Mouse (Mus musculus) gastrocnemius, postnatal 25 days (tissue): Measurements from ENCODE around the gene Eogt. TPM values are rescaled to one million over a fixed set of nuclear protein-coding genes. Genes with fewer than 3 reads are reported as not detected.

Experiments used
- DNase-seq: peaks from one replicate; pipeline ENCODE4 v3.0.0; 2022
- long read RNA-seq, 2 experiments: library from polyadenylated mRNA; stranded (forward); transcript quantifications; one replicate each; pipeline ENCODE4 v2.0.0; 2021
- total RNA-seq, 2 experiments: library from RNA; stranded (reverse); gene quantifications; 1 replicate in 1 of 2; 2 replicates in 1 of 2; pipeline ENCODE4 v1.2.3; 2021

Eogt gene
- total RNA-seq = 1 to 10 TPM; 4.1 to 6.0 TPM
- long read RNA-seq, experiment 1, full-length matches to known transcripts = 1 of 3 reads
- long read RNA-seq, experiment 1, partial matches to known transcripts = 1 of 3 reads
- long read RNA-seq, experiment 1, other reads (novel, unspliced or antisense) = 1 of 3 reads
- long read RNA-seq, experiment 2, partial matches to known transcripts = 0 of 1 reads
- long read RNA-seq, experiment 2, other reads (novel, unspliced or antisense) = 1 of 1 reads

DNA sequence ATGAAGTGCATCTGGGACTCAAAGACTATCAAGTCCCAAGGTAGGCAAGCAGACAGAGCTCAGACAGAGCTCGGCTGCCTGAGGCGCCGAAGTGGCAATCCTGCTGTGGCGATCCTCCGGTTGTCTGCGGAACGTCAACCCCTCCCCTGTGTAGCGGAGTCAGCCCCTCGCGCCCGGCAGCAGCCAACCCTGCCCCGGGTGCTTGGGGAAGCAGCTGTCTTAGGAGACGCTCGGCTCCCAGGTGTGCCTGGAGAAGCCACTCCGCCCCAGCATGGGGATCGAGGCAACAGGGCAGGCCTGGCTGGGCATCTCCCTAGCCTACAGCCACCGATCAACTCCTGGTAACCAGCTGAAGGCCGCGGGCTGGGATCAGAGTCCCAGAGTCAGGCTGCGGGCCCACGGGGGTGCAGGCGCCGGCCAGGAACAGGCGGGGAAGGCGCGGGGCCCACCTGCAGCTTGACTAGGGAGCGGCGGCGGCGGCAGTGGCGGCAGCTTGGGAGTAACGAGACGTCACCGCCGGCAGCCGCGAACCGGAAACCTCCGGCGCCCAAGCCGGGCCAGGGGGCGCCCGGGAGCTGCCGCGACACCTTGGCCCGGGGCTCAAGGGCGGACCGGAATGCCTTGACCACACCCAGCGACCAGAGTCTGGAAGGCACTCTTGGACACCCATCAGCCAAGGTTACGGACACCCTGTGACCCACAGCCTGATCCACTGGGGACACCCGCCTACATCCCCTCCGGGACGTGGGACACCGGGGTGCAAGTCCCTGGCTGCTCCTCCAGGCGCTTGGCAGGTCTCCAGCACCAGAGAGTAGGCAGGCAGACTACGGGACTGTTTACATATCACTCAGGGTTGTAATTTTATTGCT lies at the start of gene Eogt:
TSS of gene Eogt (minus strand) at position 800 of the 869 bp plus-strand sequence.
- peak; percentile 84 for DNase-seq

DNA sequence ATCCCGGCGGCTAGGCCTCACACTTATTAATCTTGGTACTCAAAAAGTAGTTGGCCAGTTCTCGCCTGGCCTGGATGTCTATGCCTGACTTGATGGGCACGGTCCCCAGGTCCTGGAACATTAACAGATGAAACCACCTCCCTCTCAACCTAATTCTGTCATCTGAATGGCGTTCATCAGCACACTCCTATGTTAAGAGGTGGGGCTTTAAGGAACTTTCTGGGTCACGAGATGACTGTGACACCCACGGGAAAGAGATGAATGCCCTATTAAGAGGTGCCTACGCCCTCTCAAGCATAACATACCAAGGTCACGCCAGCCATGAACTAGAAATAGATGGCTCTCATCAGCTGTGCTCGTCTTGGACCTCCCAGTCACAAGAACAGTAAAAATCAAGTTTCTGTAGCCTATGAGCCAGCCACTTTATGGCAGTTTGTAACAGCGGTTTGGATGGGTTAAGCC lies 30.4 kb upstream of the Eogt start:
- DNase-seq = no peak

DNA sequence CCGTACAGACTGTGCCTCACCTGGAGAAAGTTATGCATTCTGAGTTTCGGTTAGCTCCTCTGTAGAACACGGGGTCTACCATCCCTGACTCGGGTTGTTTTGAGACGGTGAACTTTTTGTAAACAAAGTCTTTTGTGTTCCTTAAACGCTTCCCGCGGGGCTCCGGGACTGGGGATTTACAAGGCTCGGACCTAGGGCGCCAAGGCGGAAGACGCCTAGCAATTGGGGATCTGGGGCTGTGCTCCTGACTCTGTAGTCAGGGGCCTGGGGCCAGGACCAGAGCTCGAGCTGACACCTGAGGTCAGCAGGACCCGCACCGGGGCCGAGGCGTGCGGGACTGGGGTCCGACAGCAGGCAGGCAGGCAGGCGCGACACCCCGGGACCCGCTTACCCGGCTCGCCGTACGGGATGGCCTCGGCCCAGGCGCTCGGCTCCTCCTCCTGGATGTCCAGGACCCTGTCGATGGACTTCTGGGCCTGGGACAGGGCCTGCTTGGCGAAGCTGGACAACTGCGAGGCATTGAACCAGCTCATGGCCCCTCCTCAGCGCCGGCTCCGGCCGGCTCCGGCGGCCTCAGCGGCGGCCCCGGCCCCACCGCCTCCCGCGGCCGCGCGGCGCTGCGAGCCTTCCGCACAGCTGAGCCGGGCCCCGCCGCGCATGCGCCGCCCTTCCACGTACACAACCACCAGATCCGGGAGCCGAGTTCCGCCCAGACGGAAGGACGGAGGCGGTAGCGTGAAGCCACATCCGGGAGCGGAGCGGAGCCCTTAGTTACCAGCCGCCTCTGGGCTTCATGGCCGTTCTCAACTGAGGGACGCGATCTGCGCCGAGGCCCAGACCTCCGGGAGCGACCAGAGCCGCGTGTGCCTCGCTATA lies 29.7 kb upstream of the Eogt start, which contains the start of gene Tmf1:
TSS of gene Tmf1 (minus strand) at position 632 of the 876 bp plus-strand sequence.
- peak; percentile 94 for DNase-seq

DNA sequence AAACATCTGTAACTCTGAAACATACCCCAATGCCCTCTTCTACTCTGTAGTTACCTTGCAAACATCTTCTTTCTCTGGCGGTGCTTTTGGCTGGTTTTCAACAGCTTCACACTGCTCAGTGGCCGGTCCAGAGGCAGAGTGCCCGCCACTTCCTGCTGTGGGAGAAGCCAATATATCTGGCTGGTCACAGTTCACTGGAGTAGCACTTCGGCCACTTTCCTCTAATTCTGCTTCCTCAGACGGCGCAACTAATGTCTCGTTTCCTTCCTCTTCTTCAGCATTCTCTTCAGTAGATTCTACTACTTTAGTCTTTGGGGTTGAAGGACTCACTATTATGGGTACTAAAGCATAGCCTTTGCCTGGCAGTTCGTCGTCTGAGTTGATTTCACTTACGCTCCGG lies 26.7 kb upstream of the Eogt start:
- DNase-seq = no peak

DNA sequence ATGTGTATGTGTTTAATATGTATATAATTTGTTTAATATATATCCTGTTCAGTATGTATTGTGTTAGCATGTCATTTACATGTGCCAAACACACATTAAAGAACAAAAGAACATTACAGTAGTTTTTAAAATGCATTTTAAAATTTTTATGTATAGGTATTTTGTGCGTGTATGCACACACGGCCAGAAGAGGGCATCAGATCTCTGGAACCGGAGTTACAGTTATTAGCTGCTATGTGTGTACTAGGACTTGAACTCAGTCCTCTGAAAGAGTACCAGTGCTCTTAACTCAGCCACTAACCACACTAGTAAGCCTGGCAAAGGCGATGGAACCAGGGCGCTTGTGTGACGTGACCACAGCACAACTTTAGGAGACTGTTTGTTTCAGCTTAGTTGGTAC lies 1.2 kb upstream of the Eogt start:
- no peak for DNase-seq

DNA sequence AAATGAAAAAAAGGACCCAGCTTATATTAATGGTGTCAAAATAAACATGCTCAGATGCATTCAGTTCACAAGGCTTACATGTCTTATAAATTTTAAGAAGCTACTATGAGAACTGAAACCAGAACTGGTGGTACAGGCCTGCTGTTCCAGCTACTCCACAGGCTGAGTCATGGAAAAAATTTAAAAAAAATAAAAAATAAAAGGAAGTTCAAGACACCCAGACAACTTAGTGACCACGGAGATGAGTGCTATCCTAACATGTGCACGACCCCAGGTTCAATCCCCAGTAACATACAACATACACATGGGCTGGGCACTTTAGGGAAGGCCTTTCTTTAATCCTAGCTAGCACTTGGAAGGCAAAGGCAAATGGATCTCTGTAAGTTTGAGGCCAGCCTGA lies 739 bp upstream of the Eogt start:
- no peak for DNase-seq

DNA sequence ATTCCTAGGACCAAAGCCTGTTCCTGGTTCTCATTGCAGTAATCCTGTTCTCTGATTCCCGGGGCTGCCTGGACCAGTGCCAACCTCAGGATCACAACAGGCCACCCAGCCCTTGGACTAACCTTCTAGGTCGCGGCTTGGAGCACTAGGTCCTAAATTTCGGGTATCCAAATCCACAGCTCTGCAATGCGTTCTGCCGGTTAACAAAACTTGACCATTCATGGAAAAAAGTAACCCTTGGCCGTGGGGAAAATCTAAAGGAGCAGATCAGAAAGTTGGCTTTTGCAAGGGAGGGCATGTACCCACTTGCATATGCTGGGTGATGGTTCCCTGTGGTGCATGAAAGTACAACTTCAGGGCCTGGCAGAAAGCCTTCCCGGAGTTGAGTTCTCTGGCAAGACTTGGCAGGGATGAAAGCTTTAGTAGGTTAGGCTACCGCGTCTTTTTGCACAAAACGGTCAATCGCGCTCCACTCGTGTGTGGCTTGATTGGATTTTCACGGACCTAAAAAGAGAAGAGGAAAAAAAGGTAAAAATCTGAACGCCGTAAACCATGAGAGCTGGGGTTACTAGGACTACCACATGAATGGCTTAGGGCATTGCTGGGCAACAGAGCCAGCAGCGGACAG lies 1.1 kb downstream of the Eogt start:
- DNase-seq = peak; percentile 15

DNA sequence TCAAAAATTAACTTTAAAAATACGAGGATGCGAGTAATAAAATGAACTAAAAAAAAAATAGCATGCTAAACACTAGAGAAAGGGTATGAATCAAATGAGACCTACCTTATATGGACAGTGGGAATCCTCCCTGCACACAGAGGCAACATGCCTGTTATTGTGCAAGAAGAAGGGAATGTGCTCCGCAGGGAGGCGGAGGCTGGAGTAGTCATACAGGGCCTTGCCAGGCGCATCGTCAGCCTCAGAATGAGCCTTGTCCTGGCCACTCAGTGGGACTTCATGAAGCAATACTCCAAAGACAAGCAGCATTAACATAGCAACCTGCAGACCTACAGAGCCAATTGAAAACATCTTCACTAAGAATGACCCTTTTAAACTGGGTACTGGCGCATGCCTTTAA lies 3.8 kb downstream of the Eogt start:
- DNase-seq = peak; percentile 75

DNA sequence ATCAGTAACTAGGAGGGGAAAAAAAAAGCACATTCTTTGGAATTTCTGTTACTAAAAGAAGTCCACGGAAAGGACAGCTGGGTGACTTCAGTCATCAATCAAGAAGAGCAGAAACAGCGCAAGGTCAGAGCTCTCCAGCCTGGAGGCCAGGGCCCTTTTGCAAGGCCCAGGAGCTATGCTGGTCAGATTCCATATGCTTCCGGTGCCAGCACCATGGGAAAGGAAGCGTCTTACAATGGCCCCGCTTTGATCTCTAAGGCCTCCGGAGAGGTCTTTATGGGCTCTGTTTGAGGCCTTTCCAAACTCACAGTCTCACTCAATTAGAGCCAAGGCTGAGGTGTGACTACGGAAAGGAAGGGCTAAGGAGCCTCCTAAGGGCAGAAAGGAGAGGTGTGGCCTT lies 4.6 kb downstream of the Eogt start:
- no peak for DNase-seq

DNA sequence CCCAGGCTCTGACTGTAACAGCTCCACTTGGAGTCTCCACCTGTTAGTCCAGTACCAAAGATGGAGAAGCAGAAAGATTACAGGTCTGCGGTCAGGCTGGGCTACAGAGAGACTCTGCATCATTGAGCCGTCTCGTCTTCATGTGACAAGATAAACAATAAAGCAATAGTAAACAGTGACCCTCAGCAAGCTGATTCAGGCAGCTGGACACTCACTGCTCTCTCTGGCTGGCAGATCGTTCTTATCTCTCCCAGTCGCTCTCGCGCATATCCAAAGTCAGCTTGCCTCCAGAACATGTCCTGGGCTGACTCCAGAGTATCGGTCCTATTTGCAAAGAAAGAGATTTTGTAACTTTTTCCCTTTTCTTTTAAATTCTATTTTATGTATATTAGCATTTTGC lies 6.4 kb downstream of the Eogt start:
- no peak for DNase-seq

DNA sequence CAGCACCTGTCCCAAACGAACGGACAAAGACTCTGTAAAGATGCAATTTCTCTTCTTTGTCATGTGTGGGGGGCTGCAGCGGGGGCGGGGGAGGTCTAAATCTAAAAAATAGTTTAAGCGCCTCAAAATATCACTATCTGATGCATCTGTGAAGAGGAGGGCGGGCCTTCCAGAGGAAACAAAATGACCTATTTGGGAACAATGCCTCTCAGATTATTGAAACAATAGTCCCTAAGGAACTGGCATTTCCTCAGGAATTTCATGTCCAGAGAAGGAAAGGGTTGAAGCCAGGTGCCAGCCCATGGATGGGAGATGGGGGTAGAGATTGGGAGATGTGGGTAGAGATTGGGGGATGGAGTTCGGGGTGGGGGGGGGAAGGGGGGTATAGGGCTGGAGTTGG lies 7.2 kb downstream of the Eogt start:
- DNase-seq = no peak

DNA sequence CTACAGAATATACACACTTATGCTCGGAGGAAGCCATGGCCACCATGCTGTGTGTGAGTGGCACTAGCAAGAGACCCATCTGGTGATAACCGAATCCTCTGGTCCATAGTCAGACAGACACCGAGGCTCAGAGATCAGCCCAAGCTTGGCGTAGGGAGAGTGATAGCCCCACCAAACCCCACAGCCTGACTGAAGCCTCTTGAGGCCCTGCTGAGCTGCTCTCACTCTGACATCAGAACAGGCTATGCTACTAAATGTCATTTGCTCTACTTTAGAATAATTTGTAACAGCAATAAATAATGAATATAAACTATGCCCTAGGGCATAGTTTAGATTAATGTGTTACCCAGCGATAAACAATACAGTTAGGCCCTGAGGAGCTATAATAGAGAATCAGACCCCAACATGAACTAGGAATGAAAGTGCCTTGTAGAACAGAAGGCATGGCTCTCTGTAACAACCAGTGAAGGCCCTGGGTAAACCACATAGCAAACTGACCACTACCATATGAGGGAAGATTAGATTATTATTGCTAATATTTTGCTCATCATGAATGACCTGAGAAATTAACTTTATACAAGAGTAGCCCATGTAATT lies 16.2 kb downstream of the Eogt start:
- DNase-seq = no peak

DNA sequence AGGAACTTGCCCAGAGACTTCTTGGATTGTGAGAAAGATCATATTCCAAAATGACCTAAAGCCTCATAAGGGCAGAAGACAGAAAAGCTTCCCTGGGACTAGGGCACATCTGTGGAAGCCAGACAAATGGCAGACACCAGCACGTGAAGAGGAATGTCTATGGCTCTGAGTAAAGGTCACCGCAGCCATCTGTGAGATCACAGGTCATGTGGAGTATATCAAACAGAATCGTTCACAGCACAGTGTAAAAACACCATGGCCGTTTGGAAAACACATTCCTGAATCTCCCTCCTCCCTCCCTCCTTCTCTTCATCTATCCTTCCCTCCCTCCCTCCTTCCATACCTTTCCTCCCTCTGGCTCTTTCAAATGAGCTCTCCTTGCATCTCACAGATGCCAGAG lies 17.2 kb downstream of the Eogt start:
- no peak for DNase-seq

DNA sequence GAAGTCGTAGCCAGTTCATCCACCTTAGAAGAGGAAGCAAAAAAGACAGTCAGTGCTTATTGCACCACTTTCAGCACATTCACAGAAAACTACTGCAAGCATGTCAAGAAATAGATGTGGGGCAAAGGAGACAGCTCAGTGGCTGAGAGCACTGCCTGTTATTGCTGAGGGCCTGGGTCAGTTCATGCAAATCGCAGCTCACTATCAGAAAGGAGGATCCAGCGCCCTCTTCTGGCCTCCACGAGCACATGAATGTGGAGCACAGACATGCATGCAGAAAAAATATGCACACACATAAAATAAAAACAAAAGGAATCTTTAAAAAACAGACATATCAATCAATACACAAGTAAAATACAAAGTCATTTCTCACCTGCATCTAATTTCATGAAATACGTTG lies 18.0 kb downstream of the Eogt start:
- no peak for DNase-seq

DNA sequence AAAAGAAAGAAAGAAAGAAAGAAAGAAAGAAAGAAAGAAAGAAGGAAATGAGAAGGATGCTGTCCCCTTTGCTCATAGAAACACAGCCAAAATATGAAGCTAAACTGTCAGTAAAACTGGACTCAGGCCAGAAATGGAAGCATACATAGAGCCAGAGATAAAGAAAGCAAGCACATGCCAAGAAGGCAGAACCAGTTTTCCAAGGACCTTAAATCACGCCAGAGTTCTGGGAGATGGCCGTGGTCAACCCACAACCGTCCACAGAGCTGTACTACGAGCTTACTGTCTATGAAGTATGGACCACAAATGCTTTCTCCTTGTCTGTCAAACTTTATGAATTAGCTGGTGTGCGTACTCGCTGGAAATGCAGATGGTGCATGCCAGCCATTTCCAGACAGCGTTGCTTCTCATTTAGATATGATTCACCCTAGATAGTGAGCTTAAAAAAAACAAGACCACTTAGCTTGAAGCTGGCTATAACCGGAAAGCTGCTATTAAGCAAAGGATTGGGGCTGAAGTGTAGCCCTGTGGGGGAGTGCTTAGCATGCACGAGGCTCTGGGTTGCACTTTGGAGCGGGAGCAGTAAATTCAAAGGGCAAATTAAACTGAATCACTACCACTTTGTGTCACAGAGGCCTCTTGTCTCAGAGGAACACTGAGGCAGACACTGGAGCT lies 24.5 kb downstream of the Eogt start:
- no peak for DNase-seq

DNA sequence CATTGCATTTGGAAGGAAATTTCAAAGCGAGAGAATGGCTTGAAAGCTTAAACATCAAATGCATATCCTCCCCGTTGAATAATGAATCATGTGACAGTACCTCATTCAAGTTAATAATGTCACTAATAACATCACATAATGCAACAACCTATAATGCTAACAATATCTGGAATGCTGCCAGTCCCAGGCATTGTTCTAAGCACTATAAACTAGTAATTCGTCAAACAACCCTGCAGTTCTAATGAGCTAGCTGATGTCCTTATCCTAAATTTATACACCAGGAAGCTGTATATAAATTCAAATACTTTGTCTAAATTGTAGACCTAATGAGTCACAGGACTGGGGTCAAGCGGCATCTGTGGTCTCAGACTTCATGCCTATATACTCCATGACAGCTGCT lies 28.1 kb downstream of the Eogt start:
- DNase-seq = no peak

DNA sequence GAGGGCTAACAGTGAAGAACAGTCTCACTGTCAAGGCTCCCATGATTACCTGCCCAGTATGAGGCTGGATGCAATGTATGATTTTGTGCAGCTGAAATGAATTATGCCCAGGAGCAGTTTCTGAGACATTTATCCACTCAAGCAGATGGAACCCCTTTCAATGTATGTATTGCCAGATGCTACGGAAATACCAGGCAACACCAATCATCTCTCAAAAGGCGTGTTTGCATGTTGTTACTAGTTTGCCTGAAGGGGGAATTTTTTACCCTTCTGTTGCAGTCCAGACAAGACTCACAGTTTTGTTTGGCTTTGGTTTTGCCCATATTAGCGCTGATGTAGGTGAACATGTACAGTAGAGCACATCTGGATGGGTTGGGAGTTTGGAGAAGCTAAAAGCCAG lies 30.7 kb downstream of the Eogt start:
- DNase-seq = no peak

DNA sequence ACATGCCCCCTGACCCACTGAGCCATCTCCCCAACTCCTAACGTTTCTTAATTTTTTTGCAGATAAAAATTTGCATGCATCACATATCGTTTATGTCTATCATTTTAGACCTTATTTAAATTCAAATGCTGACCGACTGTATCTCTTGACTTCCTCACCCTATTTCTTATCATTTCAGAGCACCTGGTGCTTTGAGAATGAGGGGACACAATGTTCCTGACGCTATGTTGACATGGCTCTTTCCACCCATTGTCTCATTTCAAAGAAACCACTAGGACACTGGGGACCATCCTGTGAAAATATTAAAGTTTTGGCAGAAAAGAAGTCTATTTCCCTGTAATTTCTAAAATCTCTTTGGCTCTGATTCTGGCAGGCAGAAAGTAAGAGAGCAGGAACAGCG lies 32.1 kb downstream of the Eogt start:
- no peak for DNase-seq

DNA sequence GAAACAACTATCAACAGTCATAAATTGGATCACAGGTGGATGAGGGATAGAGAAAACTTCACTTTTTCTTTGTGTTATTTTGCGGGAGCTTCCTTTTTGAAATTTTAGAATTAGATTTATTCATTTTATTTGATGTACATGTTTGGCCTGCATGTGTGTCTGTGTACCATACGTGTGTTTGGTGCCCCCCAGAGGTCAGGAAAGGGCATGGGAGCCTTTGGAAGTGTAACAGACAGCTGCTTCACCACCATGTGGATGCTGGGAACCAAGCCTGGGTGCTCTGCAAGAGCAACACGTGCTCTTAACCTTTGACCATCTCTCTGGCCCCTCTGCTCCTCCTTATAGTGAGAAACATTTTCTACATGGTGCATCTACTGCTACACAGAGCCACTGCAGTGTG lies 34.2 kb downstream of the Eogt start:
- no peak for DNase-seq

DNA sequence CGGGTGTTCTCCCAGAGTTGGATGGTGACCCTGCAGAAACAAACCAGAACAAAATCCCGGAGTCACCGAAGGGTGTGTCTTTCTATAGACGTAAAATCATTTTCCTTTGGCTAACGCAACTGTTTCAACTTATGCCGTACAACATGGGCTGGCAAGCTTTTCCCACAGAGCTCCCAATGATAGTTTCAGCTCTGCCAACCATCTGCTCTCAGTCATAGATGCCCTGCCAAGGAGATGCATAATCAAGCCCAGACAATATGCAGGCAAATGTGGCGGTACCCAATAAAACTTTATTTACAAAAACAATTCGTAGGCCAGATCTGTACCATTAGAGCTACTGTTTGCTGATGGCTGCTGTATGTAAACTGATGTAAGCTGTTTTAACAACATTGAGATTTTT lies 36.8 kb downstream of the Eogt start:
- DNase-seq = no peak

DNA sequence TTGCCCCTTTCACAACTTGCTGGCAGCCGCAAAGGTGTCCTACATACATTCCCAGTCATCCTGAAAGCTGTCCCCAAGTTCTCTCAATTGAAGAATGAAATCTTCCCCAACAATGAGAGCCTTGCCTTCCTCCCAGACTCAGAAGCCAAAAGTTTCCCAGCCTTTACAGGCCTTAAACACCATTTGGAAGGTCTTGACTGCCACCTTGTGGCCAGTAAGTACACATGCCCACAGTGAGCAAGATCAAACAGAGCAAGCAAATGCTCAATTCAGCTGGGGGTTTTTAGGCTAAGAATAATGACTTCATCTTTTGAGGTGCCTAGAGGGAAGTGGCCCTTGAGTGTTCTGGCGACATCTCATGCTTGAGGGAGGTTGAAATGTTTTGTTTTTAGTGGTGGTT lies 42.2 kb downstream of the Eogt start:
- DNase-seq = no peak
